Mouse (Mus musculus): ENCODE data around the gene Vmn1r198. TPM values are rescaled to one million over a fixed set of nuclear protein-coding genes. Genes with fewer than 3 reads are reported as not detected.
"Not testable (repeated sequence)": the region's sequence is repeated elsewhere in the genome, so short reads cannot be mapped to it uniquely, and the experiment has no call there.

Gene Vmn1r198
- not detected in 2 replicates for polyA plus RNA-seq (2014; fragmentation: Nextera tagmentation; extraction: Ambion mirVana)

DNA sequence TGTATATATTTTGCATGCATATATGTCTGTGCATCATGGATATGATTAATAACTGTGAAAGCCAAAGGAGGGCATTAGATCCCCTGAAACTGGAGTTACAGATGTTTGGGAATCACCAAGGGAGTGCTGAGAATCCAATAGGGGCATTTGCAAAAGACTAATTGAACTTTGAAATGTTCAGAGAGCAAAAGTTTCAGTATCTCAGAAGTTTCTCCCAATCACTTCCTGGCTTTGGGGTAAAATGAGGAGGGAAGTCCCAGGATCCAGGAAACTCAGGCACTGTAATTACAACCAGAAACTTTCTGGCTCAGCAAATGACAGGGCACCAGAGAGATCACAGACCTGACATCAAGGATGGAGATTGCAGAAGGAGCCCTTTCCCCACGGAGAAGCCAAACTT lies at the start of gene Vmn1r198:
Gene Vmn1r198 (plus strand): TSS at position 301 of the 400 bp plus-strand sequence.
- WGBS: 65% methylated on average over 1 of the region's 1 CpGs
- no peak within 1 kb of the TSS for H3K4me2 ChIP-seq (ENCODE audit: low read depth, low read length, severe bottlenecking)
- DNase-seq (ENCODE audit: low spot score): no peak
- no peak within 1 kb of the TSS for H3K4me3 ChIP-seq (ENCODE audit: low read depth, low read length)
- no peaks in the 10 kb centered on the region for H3K27me3 ChIP-seq (ENCODE audit: control insufficient read depth, insufficient read depth, low read length)
- H3K36me3 ChIP-seq (ENCODE audit: control insufficient read depth, insufficient read depth, low read length): no peaks in the 10 kb centered on the region
- no peak for ATAC-seq (replicated peaks; ENCODE audit: low FRiP score)
- H3K27ac ChIP-seq (ENCODE audit: low read depth, low read length): no peak within 1 kb of the TSS
- no peaks in the 10 kb centered on the region for H3K4me1 ChIP-seq (replicated peaks; ENCODE audit: control insufficient read depth, insufficient read depth, low read length)
- no peak within 1 kb of the TSS for H3K9ac ChIP-seq (ENCODE audit: low read length)
- H3K9me3 ChIP-seq (ENCODE audit: control insufficient read depth, low read length): no peaks in the 10 kb centered on the region

DNA sequence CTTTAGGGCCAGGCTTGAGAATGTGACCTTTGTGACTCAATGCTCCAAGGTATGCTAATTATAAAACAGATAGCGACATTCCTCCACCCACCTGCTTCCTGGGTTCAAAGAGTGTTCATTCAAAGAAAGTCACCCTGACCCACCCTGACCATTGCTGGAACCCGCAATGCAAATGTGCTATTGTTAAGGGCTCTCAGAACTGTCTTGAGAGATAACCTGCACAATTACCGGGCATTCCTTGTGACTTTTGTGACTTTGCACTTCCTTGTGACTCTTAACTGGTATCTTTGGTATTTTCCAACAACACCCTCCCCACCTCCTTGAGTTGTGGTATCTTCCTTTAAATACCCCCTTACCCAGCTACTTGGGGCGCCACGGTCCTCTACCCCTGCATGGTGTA lies 42.1 kb upstream of the Vmn1r198 start:
- not testable (repeated sequence) for DNase-seq (ENCODE audit: low spot score); H3K4me2 ChIP-seq (ENCODE audit: low read depth, low read length, severe bottlenecking); H3K9ac ChIP-seq (ENCODE audit: low read length); H3K27ac ChIP-seq (ENCODE audit: low read depth, low read length); H3K36me3 ChIP-seq (ENCODE audit: control insufficient read depth, insufficient read depth, low read length); H3K27me3 ChIP-seq (ENCODE audit: control insufficient read depth, insufficient read depth, low read length); H3K4me1 ChIP-seq (replicated peaks; ENCODE audit: control insufficient read depth, insufficient read depth, low read length); ATAC-seq (replicated peaks; ENCODE audit: low FRiP score); H3K4me3 ChIP-seq (ENCODE audit: low read depth, low read length); H3K9me3 ChIP-seq (ENCODE audit: control insufficient read depth, low read length)
- 89% methylated on average over 5 of the region's 5 CpGs for WGBS

DNA sequence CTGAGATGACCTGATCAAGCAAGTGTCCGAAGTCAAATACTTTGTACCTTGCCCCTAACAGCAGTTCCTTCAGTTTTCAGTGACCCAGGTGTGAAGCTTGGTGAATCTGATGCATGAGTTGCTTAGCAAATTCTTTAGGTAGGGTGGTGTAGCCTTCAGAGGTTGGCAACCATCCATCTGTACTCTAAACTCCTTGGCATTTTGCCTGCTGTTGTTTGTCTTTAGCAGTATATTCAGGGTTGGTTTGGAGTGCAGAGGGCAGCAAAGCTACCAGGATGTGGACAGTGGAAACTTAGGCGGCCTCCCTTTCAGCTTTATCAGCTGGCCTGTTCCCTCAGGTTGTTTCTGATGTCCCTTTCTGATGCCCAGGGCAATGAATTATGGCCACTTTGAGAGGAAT lies 34.8 kb upstream of the Vmn1r198 start:
- WGBS: 80% methylated on average over 2 of the region's 2 CpGs
- DNase-seq (ENCODE audit: low spot score): no peak
- no peaks in the 10 kb centered on the region for H3K36me3 ChIP-seq (ENCODE audit: control insufficient read depth, insufficient read depth, low read length)

DNA sequence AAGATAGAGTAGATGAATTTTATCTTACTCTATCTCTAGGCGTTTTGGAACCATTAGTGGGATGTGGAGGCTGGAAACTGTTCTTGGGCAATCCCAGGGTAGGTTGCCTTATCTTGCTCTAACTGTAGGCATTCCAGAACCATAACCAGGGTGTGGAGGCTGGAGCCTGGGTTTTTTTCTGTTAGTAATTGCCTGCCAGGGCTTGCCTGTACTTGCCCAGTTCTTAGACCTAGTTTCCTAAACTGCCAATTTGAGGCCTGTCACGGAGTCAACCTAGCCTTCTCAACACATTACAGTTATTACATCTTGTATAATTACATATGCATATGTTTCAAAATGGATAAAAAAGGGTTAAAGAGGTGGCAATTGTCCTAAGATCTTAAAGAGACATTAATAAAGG lies 32.8 kb upstream of the Vmn1r198 start:
- no peak for DNase-seq (ENCODE audit: low spot score)
- ATAC-seq (replicated peaks; ENCODE audit: low FRiP score): no peak
- WGBS: 85% methylated on average over 2 of the region's 2 CpGs

More for the DNA sequence above, 34.8 kb upstream of the Vmn1r198 start:
- H3K4me3 ChIP-seq (ENCODE audit: low read depth, low read length): no peak overlapping the region
- H3K27me3 ChIP-seq (ENCODE audit: control insufficient read depth, insufficient read depth, low read length): no peaks in the 10 kb centered on the region
- no peak overlapping the region for H3K27ac ChIP-seq (ENCODE audit: low read depth, low read length)
- no peak overlapping the region for H3K9ac ChIP-seq (ENCODE audit: low read length)
- H3K4me1 ChIP-seq (replicated peaks; ENCODE audit: control insufficient read depth, insufficient read depth, low read length): no peaks in the 10 kb centered on the region
- ATAC-seq (replicated peaks; ENCODE audit: low FRiP score): no peak
- no peaks in the 10 kb centered on the region for H3K9me3 ChIP-seq (ENCODE audit: control insufficient read depth, low read length)
- H3K4me2 ChIP-seq (ENCODE audit: low read depth, low read length, severe bottlenecking): no peak overlapping the region

DNA sequence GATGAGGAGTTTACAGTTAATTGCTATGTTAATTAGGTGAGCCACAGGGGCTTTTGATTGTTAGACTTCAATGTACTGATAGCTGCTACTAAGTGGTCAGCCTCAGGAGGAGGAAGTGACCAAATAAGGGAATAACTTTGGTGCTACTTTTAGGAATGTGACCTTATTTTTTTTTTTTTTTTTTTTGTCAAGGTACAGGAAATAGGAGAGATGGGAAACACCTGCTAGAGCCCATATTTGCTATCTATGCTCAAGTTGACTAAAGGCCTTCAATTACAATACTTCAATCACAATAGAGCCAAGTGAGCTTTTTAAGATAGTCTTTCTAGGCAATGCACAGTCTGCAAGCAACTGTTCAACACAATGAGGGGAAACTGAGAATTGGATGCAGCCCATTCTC lies 30.1 kb upstream of the Vmn1r198 start:
- H3K9ac ChIP-seq (ENCODE audit: low read length): no peak overlapping the region
- no peaks in the 10 kb centered on the region for H3K4me1 ChIP-seq (replicated peaks; ENCODE audit: control insufficient read depth, insufficient read depth, low read length)

More for the DNA sequence above, 32.8 kb upstream of the Vmn1r198 start:
- H3K36me3 ChIP-seq (ENCODE audit: control insufficient read depth, insufficient read depth, low read length): no peaks in the 10 kb centered on the region
- no peak overlapping the region for H3K4me2 ChIP-seq (ENCODE audit: low read depth, low read length, severe bottlenecking)
- no peaks in the 10 kb centered on the region for H3K9me3 ChIP-seq (ENCODE audit: control insufficient read depth, low read length)
- no peak overlapping the region for H3K27ac ChIP-seq (ENCODE audit: low read depth, low read length)
- H3K27me3 ChIP-seq (ENCODE audit: control insufficient read depth, insufficient read depth, low read length): no peaks in the 10 kb centered on the region
- H3K4me3 ChIP-seq (ENCODE audit: low read depth, low read length): no peak overlapping the region
- H3K4me1 ChIP-seq (replicated peaks; ENCODE audit: control insufficient read depth, insufficient read depth, low read length): no peaks in the 10 kb centered on the region
- H3K9ac ChIP-seq (ENCODE audit: low read length): no peak overlapping the region

DNA sequence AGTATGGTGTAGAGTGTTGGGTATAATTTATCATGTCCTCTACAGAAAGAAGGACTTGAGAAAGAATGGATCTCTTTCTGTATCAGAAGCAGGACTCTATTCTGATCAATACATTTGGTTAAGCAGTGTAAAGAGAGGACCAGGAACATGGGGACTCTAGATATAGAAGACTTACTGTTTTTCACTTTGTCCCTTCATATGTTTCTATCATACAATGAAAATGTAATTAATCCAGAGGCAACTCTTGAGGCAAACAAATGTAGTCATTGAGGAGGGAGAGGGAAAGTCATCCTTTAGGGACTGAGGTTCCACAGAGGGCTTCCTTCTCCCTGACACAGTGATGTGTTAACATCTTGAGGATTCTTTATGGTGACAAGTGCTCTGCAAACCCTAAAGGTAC lies 25.9 kb upstream of the Vmn1r198 start, which contains the start of gene Vmn1r197:
Gene Vmn1r197 (plus strand): TSS at position 301 of the 400 bp plus-strand sequence.
- Histone ChIP-seq H3K4me1 (replicated peaks; ENCODE audit: control insufficient read depth, insufficient read depth, low read length) (no peaks in the 10 kb centered on the region), H3K9me3 (ENCODE audit: control insufficient read depth, low read length) (no peaks in the 10 kb centered on the region), H3K27ac (ENCODE audit: low read depth, low read length) (no peak within 1 kb of the TSS), H3K4me3 (ENCODE audit: low read depth, low read length) (no peak within 1 kb of the TSS), H3K9ac (ENCODE audit: low read length) (no peak within 1 kb of the TSS), H3K36me3 (ENCODE audit: control insufficient read depth, insufficient read depth, low read length) (no peaks in the 10 kb centered on the region), H3K4me2 (ENCODE audit: low read depth, low read length, severe bottlenecking) (no peak within 1 kb of the TSS), H3K27me3 (ENCODE audit: control insufficient read depth, insufficient read depth, low read length) (no peaks in the 10 kb centered on the region)
- ATAC-seq (replicated peaks; ENCODE audit: low FRiP score): no peak
- no peak for DNase-seq (ENCODE audit: low spot score)

More for the DNA sequence above, 30.1 kb upstream of the Vmn1r198 start:
- H3K27me3 ChIP-seq (ENCODE audit: control insufficient read depth, insufficient read depth, low read length): no peaks in the 10 kb centered on the region
- no peaks in the 10 kb centered on the region for H3K9me3 ChIP-seq (ENCODE audit: control insufficient read depth, low read length)
- H3K4me2 ChIP-seq (ENCODE audit: low read depth, low read length, severe bottlenecking): no peak overlapping the region
- H3K4me3 ChIP-seq (ENCODE audit: low read depth, low read length): no peak overlapping the region
- H3K27ac ChIP-seq (ENCODE audit: low read depth, low read length): no peak overlapping the region
- DNase-seq (ENCODE audit: low spot score): no peak
- no peaks in the 10 kb centered on the region for H3K36me3 ChIP-seq (ENCODE audit: control insufficient read depth, insufficient read depth, low read length)
- ATAC-seq (replicated peaks; ENCODE audit: low FRiP score): no peak

DNA sequence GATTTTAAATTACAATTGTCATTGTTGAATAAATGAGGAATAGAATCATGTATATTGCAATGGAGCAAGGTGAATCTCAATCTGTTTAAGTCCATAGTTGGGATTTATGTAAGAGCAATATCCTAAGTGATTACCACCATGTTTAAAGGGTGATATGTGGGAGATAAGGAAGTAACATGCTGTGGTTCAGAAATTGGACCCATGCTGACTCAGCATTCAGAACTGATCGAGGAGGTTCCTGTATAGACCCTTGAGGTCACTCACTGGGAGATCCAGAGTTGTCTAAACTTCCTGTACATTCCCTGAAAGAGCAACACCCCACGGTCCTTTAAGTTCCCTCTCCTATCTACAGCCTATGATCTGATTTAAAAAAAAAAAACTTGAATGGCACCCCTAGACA lies 16.9 kb upstream of the Vmn1r198 start:
- ATAC-seq (replicated peaks; ENCODE audit: low FRiP score) (no peak), DNase-seq (ENCODE audit: low spot score) (no peak)
- WGBS: 74% methylated on average over 2 of the region's 2 CpGs

DNA sequence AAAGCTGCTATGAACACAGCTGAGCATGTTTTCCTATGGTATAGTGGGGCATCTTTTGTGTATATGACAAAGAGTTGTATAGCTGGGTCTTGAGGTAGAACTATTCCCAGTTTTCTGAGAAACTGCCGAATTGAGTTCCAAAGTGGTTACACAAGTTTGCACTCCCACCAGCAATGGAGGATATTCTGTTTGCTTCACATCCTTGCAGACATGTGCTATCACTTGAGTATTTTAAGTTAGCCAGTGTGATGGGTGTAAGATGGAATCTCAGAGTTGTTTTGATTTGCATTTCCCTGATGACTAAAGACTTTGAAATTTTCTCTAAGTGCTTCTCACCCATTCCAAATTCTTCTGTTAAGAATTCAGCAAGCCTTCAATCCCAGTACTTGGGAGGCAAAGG lies 14.6 kb upstream of the Vmn1r198 start:
- DNase-seq (ENCODE audit: low spot score) (no peak), ATAC-seq (replicated peaks; ENCODE audit: low FRiP score) (no peak)
- Histone ChIP-seq H3K27ac (ENCODE audit: low read depth, low read length) (no peak overlapping the region), H3K4me1 (replicated peaks; ENCODE audit: control insufficient read depth, insufficient read depth, low read length) (no peaks in the 10 kb centered on the region), H3K27me3 (ENCODE audit: control insufficient read depth, insufficient read depth, low read length) (no peaks in the 10 kb centered on the region), H3K4me3 (ENCODE audit: low read depth, low read length) (no peak overlapping the region), H3K9ac (ENCODE audit: low read length) (no peak overlapping the region), H3K4me2 (ENCODE audit: low read depth, low read length, severe bottlenecking) (no peak overlapping the region), H3K36me3 (ENCODE audit: control insufficient read depth, insufficient read depth, low read length) (no peaks in the 10 kb centered on the region), H3K9me3 (ENCODE audit: control insufficient read depth, low read length) (no peaks in the 10 kb centered on the region)
- 74% methylated on average over 1 of the region's 1 CpGs for WGBS

More for the DNA sequence above, 16.9 kb upstream of the Vmn1r198 start:
- no peak overlapping the region for H3K27ac ChIP-seq (ENCODE audit: low read depth, low read length)
- H3K27me3 ChIP-seq (ENCODE audit: control insufficient read depth, insufficient read depth, low read length): no peaks in the 10 kb centered on the region
- H3K4me3 ChIP-seq (ENCODE audit: low read depth, low read length): no peak overlapping the region
- H3K4me2 ChIP-seq (ENCODE audit: low read depth, low read length, severe bottlenecking): no peak overlapping the region
- no peaks in the 10 kb centered on the region for H3K4me1 ChIP-seq (replicated peaks; ENCODE audit: control insufficient read depth, insufficient read depth, low read length)
- H3K9me3 ChIP-seq (ENCODE audit: control insufficient read depth, low read length): no peaks in the 10 kb centered on the region
- no peaks in the 10 kb centered on the region for H3K36me3 ChIP-seq (ENCODE audit: control insufficient read depth, insufficient read depth, low read length)
- H3K9ac ChIP-seq (ENCODE audit: low read length): no peak overlapping the region

DNA sequence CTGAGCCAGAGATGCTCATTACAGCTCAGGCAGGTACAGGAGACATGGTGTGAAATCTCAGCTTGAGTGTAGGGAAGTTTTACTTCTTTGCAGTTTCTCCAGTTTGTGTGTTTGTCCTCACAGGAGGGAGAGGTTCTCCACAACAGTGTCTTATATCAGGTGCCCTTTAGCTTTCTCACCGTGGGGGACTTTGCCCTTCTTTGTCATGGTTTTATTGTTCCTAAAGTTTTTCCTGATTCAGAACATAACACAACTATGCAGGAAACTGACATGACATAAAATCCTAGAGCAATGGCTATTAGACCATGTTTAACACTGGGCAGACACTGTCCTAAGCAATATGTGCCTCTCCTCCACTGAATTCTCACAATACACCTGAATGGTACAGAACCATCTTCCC lies 649 bp downstream of the Vmn1r198 start:
- 90% methylated on average over 1 of the region's 1 CpGs for WGBS
- H3K4me2 ChIP-seq (ENCODE audit: low read depth, low read length, severe bottlenecking): no peak overlapping the region
- no peaks in the 10 kb centered on the region for H3K9me3 ChIP-seq (ENCODE audit: control insufficient read depth, low read length)
- no peaks in the 10 kb centered on the region for H3K27me3 ChIP-seq (ENCODE audit: control insufficient read depth, insufficient read depth, low read length)
- no peaks in the 10 kb centered on the region for H3K4me1 ChIP-seq (replicated peaks; ENCODE audit: control insufficient read depth, insufficient read depth, low read length)
- H3K27ac ChIP-seq (ENCODE audit: low read depth, low read length): no peak overlapping the region
- H3K9ac ChIP-seq (ENCODE audit: low read length): no peak overlapping the region
- ATAC-seq (replicated peaks; ENCODE audit: low FRiP score) (no peak), DNase-seq (ENCODE audit: low spot score) (no peak)
- no peaks in the 10 kb centered on the region for H3K36me3 ChIP-seq (ENCODE audit: control insufficient read depth, insufficient read depth, low read length)
- H3K4me3 ChIP-seq (ENCODE audit: low read depth, low read length): no peak overlapping the region
